Mouse (Mus musculus) CH12.LX (cell line): ENCODE data around the gene Gm20388. TPM values are rescaled to one million over a fixed set of nuclear protein-coding genes. Genes with fewer than 3 reads are reported as not detected.
A peak's percentile ranks its signal among the peaks of the same experiment; 100 is the strongest.

Experiments used
- DNase-seq: peaks from one replicate; pipeline ENCODE4 v3.0.0-alpha.2; 2013; ENCODE audit errors: extremely low read depth
- H3K27ac ChIP-seq: 2 replicates; pipeline ENCODE4 v1.5.1; 2012; ENCODE audit warnings: low read depth, mild to moderate bottlenecking, control low read depth, moderate library complexity; ENCODE audit not compliant: insufficient read depth
- H3K27me3 ChIP-seq: replicated peaks from 2 replicates; pipeline ENCODE3; 2012; ENCODE audit warnings: inconsistent platforms
- H3K36me3 ChIP-seq, 2 experiments: replicated peaks in 1 of 2; 2 replicates each; pipeline versions ENCODE3 to v1.6.1; 2012; ENCODE audit warnings: inconsistent platforms in 1 of 2, low read length in 1 of 2, mild to moderate bottlenecking in 1 of 2, mixed read lengths in 1 of 2, moderate library complexity in 1 of 2; ENCODE audit not compliant: control insufficient read depth in 1 of 2, insufficient read depth in 1 of 2
- H3K4me1 ChIP-seq, 2 experiments: 2 replicates each; pipeline ENCODE4 v1.6.1; 2012; ENCODE audit warnings: inconsistent platforms in 1 of 2, moderate library complexity in 1 of 2; ENCODE audit not compliant: insufficient read depth in 2 of 2, control insufficient read depth in 1 of 2
- H3K4me2 ChIP-seq: 2 replicates; pipeline ENCODE4 v1.6.1; 2012; ENCODE audit warnings: low read depth, mild to moderate bottlenecking, control low read depth; ENCODE audit not compliant: poor library complexity, insufficient read depth, severe bottlenecking
- H3K4me3 ChIP-seq, 3 experiments: fragments of 150-350 bp in 1 of 3; sonication (generic) in 1 of 3; replicated peaks in 1 of 3; 2 replicates each; pipeline versions ENCODE3 to v1.5.1; 2011 to 2012; ENCODE audit warnings: low read depth in 2 of 3, low read length in 2 of 3, mild to moderate bottlenecking in 2 of 3, moderate library complexity in 2 of 3, control low read depth in 1 of 3, improper control_type of control experiment in 1 of 3, inconsistent platforms in 1 of 3, mixed read lengths in 1 of 3; ENCODE audit not compliant: poor library complexity in 1 of 3
- H3K79me2 ChIP-seq: replicated peaks from 2 replicates; pipeline ENCODE4 v1.6.1; 2012; ENCODE audit warnings: mild to moderate bottlenecking, moderate library complexity; ENCODE audit not compliant: control insufficient read depth, poor library complexity, insufficient read depth, severe bottlenecking; ENCODE audit errors: extremely low read depth
- H3K9ac ChIP-seq: 2 replicates; pipeline ENCODE4 v1.6.1; 2012; ENCODE audit warnings: low read depth, mild to moderate bottlenecking, control low read depth, moderate library complexity; ENCODE audit not compliant: insufficient read depth
- H3K9me3 ChIP-seq: replicated peaks from 2 replicates; pipeline ENCODE3; 2012; ENCODE audit warnings: low read length, inconsistent platforms, mixed read lengths
- BHLHE40 ChIP-seq: IDR thresholded peaks from 2 replicates; pipeline ENCODE4 v1.6.1; 2011; ENCODE audit warnings: mild to moderate bottlenecking, low read depth, low read length, improper control_type of control experiment
- CTCF ChIP-seq, 2 experiments: IDR thresholded peaks in 1 of 2; conservative IDR thresholded peaks in 1 of 2; 2 replicates each; pipeline ENCODE4 v1.5.1; 2011 to 2012; ENCODE audit warnings: low read depth in 2 of 2, low read length in 2 of 2, improper control_type of control experiment in 1 of 2, inconsistent platforms in 1 of 2, mild to moderate bottlenecking in 1 of 2, moderate library complexity in 1 of 2
- EP300 ChIP-seq: IDR thresholded peaks from 2 replicates; pipeline ENCODE4 v1.6.1; 2011; ENCODE audit warnings: low read length, improper control_type of control experiment
- HCFC1 ChIP-seq: IDR thresholded peaks from 2 replicates; pipeline ENCODE4 v1.6.1; 2012; ENCODE audit warnings: low read depth, mild to moderate bottlenecking, inconsistent platforms, low read length, improper control_type of control experiment
- MAFK ChIP-seq: IDR thresholded peaks from 2 replicates; pipeline ENCODE4 v1.6.1; 2011; ENCODE audit warnings: low read length, improper control_type of control experiment; ENCODE audit not compliant: insufficient replicate concordance
- MYC ChIP-seq: IDR thresholded peaks from 2 replicates; pipeline ENCODE4 v1.6.1; 2011; ENCODE audit warnings: low read depth, mild to moderate bottlenecking, improper control_type of control experiment, low read length
- NELFE ChIP-seq: IDR thresholded peaks from 2 replicates; pipeline ENCODE4 v1.6.1; 2011; ENCODE audit warnings: low read depth, low read length, improper control_type of control experiment
- POLR2A ChIP-seq: IDR thresholded peaks from 2 replicates; pipeline ENCODE4 v1.6.1; 2011; ENCODE audit warnings: low read depth, mild to moderate bottlenecking, improper control_type of control experiment, low read length
- SIN3A ChIP-seq: IDR thresholded peaks from 2 replicates; pipeline ENCODE4 v1.6.1; 2012; ENCODE audit warnings: low read length, improper control_type of control experiment, inconsistent platforms
- SMC3 ChIP-seq: IDR thresholded peaks from 2 replicates; pipeline ENCODE4 v1.6.1; 2011; ENCODE audit warnings: low read depth, low read length, improper control_type of control experiment
- TBP ChIP-seq: conservative IDR thresholded peaks from 2 replicates; pipeline ENCODE4 v1.6.1; 2011; ENCODE audit warnings: low read depth, low read length, improper control_type of control experiment
- UBTF ChIP-seq: IDR thresholded peaks from 2 replicates; pipeline ENCODE4 v1.6.1; 2012; ENCODE audit warnings: low read depth, mild to moderate bottlenecking, inconsistent platforms, low read length, improper control_type of control experiment, moderate library complexity
- USF1 ChIP-seq: IDR thresholded peaks from 2 replicates; pipeline ENCODE4 v1.6.1; 2014; ENCODE audit warnings: low read depth, mild to moderate bottlenecking, inconsistent platforms, low read length, improper control_type of control experiment
- USF2 ChIP-seq: conservative IDR thresholded peaks from 2 replicates; pipeline ENCODE4 v1.6.1; 2011; ENCODE audit warnings: low read depth, low read length, improper control_type of control experiment
- ZNF384 ChIP-seq: IDR thresholded peaks from 2 replicates; pipeline ENCODE4 v1.6.1; 2012; ENCODE audit warnings: low read depth, low read length, improper control_type of control experiment, inconsistent platforms
- dilution Hi-C: fragments of 300-500 bp; cut with MboI; formaldehyde crosslinking; loops from 2 replicates; pipeline ENCODE4 v1.14.3; 2020; ENCODE audit warnings: low sequenced_read_pairs; ENCODE audit not compliant: extremely low pct_unique_long_range_greater_than_20kb, extremely low pct_ligation_motif_present
- in situ Hi-C: fragments of 300-500 bp; cut with MboI; formaldehyde crosslinking; loops from 3 replicates; pipeline ENCODE4 v1.14.3; 2019; ENCODE audit warnings: low sequenced_read_pairs, low pct_ligation_motif_present, low pct_unique_long_range_greater_than_20kb, mixed read lengths
- polyA plus RNA-seq: library from polyadenylated mRNA; unstranded; fragments of >175 nt; gene quantifications from 2 replicates; pipeline ENCODE4 v1.2.1, GENCODE M21; 2012; ENCODE audit warnings: low read depth; ENCODE audit not compliant: insufficient read length
- total RNA-seq, 2 experiments: library from RNA; depleted of rRNA; stranded (reverse); fragments of 300-350 nt in 1 of 2; fragments of >200 nt in 1 of 2; gene quantifications; 2 replicates each; pipeline ENCODE4 v1.2.3; 2012 to 2014

The Gm20388 gene
- total and polyA plus RNA-seq, 3 experiments = 14.8 to 26.3 (median 22.2) TPM

DNA sequence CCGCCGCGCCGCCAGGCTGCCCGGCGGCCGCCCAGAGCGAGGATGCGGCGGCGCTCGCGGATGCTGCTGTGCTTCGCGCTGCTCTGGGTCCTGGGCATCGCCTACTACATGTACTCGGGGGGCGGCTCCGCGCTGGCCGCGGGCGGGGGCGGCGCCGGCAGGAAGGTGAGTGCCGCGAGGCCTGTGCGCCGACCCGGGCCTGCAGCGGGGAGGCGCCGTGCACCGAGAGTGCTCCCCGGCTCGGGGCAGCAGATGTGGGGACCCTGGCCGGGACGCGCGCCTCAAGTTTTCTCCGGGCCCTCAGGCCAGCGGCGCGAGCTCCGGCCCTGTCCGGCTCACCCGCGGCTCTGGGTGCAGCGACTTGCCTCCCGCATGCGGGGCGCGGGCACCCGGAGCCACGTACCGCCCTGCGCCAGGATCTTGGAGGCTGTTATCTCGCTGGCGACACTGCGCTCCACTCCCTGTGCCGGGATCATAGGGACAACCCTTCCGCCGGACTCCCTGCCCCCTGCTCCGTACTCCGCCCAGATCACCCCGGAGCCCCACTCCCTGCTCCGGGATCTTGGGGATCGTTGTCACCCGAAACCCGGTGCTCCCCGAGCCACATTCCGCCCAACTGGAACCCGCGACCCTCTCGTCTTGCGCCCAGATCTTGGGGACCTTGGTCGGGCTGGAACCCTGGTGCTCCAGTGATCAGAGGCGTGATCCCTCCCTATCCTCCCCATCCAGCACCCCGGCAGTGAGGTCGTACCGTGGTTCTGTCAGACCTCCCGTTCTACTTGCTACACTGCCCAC lies 4321.0 kb downstream of the Gm20388 start:
- Histone ChIP-seq H3K9ac (peak overlapping the region; percentile 54), H3K27ac (no peak overlapping the region), H3K4me3 (peak overlapping the region; percentile 68 to 92 (median 69)), H3K27me3 (no peaks in the 10 kb centered on the region), H3K36me3 (peaks cover 0 to 14% of the 10 kb centered on the region in 2 experiments), H3K4me2 (peak overlapping the region; percentile 72), H3K4me1 (peaks cover 11 to 39% of the 10 kb centered on the region in 2 experiments), H3K9me3 (no peaks in the 10 kb centered on the region), H3K79me2 (peaks cover 4% of the 10 kb centered on the region; the same call in 1 of the 2 replicates)
- in situ Hi-C loops (loop anchor here (5.0 kb wide), 1 partner anchor 46 kb away; no protein-coding TSS in a partner anchor), dilution Hi-C loops (no loop called here)
- no peak for DNase-seq
- TF ChIP-seq NELFE = no peak; the same call in 1 of the 2 replicates
- TF ChIP-seq EP300 = no peak
- TF ChIP-seq BHLHE40 = no peak
- TF ChIP-seq SIN3A = no peak
- TF ChIP-seq USF2 = no peak
- TF ChIP-seq HCFC1 = no peak
- no peak for TF ChIP-seq SMC3
- TF ChIP-seq UBTF = 0 out of 2 replicates have a peak, but pooled peaks have one; percentile 39
- no peak for TF ChIP-seq ZNF384
- TF ChIP-seq POLR2A = peak; percentile 49; the same call in 1 of the 2 replicates

DNA sequence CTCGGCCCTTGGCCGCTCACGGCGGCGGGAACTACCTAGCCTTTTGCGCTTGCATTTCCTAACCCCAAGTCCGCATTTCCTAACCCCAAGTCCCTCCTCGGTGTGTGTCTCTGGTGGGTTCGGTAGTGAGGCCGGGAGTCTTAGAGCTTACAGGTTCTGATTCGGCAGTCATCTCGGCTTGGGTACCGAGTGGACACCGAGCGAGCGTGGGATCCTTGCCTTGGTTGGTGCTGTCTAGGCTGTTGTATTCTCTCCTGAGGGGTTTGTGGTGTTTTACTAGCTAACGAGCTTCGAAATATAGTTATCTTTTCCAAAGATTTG lies 4321.6 kb downstream of the Gm20388 start:
- Histone ChIP-seq H3K36me3 (peaks cover 0 to 17% of the 10 kb centered on the region in 2 experiments), H3K9me3 (no peaks in the 10 kb centered on the region)
- no peak for TF ChIP-seq MAFK
- TF ChIP-seq MYC = no peak
- no peak for TF ChIP-seq CTCF (conservative IDR thresholded peaks at IDR 0.05 in 1 of 2, IDR thresholded peaks at IDR 0.05 in 1 of 2; ENCODE audit: low read depth in 2 of 2, low read length in 2 of 2)
- TF ChIP-seq EP300 = no peak
- TF ChIP-seq BHLHE40 = no peak
- TF ChIP-seq TBP = no peak
- no peak for TF ChIP-seq SMC3
- no peak for TF ChIP-seq USF1
- TF ChIP-seq, all 38 proteins: peak for 0
- Histone ChIP-seq H3K4me3 (peak overlapping the region; percentile 68 to 92 (median 69)), H3K4me2 (peak overlapping the region; percentile 72), H3K9ac (peak overlapping the region; percentile 54; the same call in 1 of the 2 replicates), H3K27me3 (no peaks in the 10 kb centered on the region), H3K79me2 (peaks cover 4% of the 10 kb centered on the region; the same call in 1 of the 2 replicates), H3K27ac (no peak overlapping the region), H3K4me1 (peaks cover 11 to 42% of the 10 kb centered on the region in 2 experiments)
- no peak for DNase-seq
- in situ Hi-C loops = loop anchor here (5.0 kb wide), 1 partner anchor 45 kb away; no protein-coding TSS in a partner anchor
- dilution Hi-C loops = no loop called here
